In the genomic region with DNA sequence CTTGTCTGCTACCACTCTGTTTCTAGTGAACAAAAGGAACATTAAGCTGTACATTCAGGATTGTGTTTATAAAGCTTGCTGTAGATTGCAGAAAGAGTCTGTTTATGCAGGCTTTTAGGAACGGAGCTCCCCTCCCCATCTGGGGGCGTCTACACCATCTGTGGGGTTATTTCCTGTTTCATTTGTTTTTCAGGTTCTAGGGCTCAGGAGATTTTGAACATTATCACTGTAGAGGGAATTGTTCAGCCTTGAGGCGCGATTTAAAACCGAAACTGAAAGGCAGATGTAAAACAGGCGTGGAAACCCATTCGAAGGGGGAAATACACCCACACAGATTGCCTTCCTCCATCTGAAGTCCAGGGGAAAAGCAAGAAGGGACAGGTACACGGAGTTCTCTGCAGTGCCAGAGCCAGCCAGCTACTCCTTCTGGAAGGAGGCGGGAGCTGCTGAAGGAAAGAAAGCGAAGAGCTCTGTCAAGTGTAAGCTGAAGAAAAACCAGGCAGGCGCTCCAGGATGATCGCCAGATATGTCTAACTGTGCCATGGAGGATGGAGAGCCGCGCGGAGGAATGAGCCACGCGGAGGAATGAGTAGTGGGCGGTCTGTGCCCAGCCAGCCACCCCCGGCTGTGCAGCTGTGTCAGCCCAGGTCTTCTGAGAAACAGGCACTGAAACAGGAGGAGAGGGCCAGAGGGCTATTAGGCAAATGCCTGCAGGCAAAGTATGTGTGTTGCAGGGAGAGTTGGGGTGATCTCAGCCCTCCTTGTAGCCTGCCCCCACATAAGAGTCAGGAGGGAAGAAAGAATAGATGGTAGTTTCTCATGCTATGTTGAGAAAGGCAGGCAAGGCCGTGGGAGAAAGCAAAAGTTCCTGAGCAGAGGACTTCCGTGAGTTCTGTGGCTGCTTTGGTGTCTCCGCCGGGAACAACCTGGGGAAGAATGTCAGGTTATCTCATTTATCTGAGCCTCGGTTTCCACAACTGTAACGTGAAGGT, we compare ENCODE assay signal across 8 mouse cellular contexts. TPM values are rescaled to one million over a fixed set of nuclear protein-coding genes. Genes with fewer than 3 reads are reported as not detected.
DNase-seq lines count a peak whose midpoint lies in the region; ATAC-seq and TF ChIP-seq lines count a peak whose summit lies in the region.

No protein-coding gene starts in this region.

- TF ChIP-seq CTCF in bone marrow, adult 2 months (IDR thresholded peaks at IDR 0.05; ENCODE audit: control insufficient read depth, insufficient read depth, low read length): no peak
- TF ChIP-seq CTCF in liver, postnatal 0 days (IDR thresholded peaks at IDR 0.05; ENCODE audit: low read depth): no peak

- H3K27me3 ChIP-seq in forebrain, embryonic 11.5 days (ENCODE audit: control insufficient read depth, insufficient read depth, low read length): no peaks in the 10 kb centered on the region
- no peaks in the 10 kb centered on the region for H3K27me3 ChIP-seq in liver, postnatal 0 days (ENCODE audit: insufficient read depth, low read length)

- peaks cover 4% of the 10 kb centered on the region for H3K4me1 ChIP-seq in bone marrow, adult 2 months (ENCODE audit: control insufficient read depth, insufficient read depth, low read length)
- no peaks in the 10 kb centered on the region for H3K4me1 ChIP-seq in forebrain, embryonic 11.5 days (replicated peaks; ENCODE audit: control insufficient read depth, insufficient read depth, low read length)
- peaks cover 3% of the 10 kb centered on the region; the same call in 1 of the 2 replicates for H3K4me1 ChIP-seq in liver, postnatal 0 days (ENCODE audit: insufficient read depth)

- H3K4me2 ChIP-seq in forebrain, embryonic 11.5 days (ENCODE audit: low read depth, low read length, severe bottlenecking): peak overlapping the region; percentile 18; the same call in 1 of the 2 replicates
- H3K4me2 ChIP-seq in liver, postnatal 0 days (ENCODE audit: low read depth, low read length): peak overlapping the region; percentile 68

- H3K9me3 ChIP-seq in forebrain, embryonic 11.5 days (ENCODE audit: control insufficient read depth, low read length): no peaks in the 10 kb centered on the region
- no peaks in the 10 kb centered on the region for H3K9me3 ChIP-seq in liver, postnatal 0 days (ENCODE audit: low read length)

- H3K27ac ChIP-seq in bone marrow, adult 2 months (ENCODE audit: control insufficient read depth, insufficient read depth, low read depth, low read length, poor library complexity): peak overlapping the region; percentile 75
- no peak overlapping the region for H3K27ac ChIP-seq in forebrain, embryonic 11.5 days (ENCODE audit: low read depth, low read length)
- peak overlapping the region; percentile 5; the same call in 1 of the 2 replicates for H3K27ac ChIP-seq in liver, postnatal 0 days (ENCODE audit: low read depth)

- 20% methylated on average over 25 of the region's 25 CpGs for WGBS in bone marrow, adult 2 months
- whole genome bisulfite sequencing in forebrain, embryonic 11.5 days: 64% methylated on average over 25 of the region's 25 CpGs
- 35% methylated on average over 25 of the region's 25 CpGs for WGBS in liver, postnatal 0 days (ENCODE audit: insufficient replicate concordance)

- no peak for TF ChIP-seq POLR2A in bone marrow, adult 2 months (IDR thresholded peaks at IDR 0.05; ENCODE audit: borderline replicate concordance, control insufficient read depth, low read depth, low read length)

- H3K4me3 ChIP-seq in bone marrow, adult 2 months (replicated peaks; ENCODE audit: control insufficient read depth, low read depth, low read length): peak overlapping the region; percentile 90
- no peak overlapping the region for H3K4me3 ChIP-seq in forebrain, embryonic 11.5 days (ENCODE audit: low read depth, low read length)
- peak overlapping the region; percentile 52 for H3K4me3 ChIP-seq in liver, postnatal 0 days (ENCODE audit: low read depth, low read length)

- no peaks in the 10 kb centered on the region for H3K36me3 ChIP-seq in forebrain, embryonic 11.5 days (ENCODE audit: control insufficient read depth, insufficient read depth, low read length)
- H3K36me3 ChIP-seq in liver, postnatal 0 days (replicated peaks; ENCODE audit: insufficient read depth, low read length): no peaks in the 10 kb centered on the region

- no peak overlapping the region; the same call in 1 of the 2 replicates for H3K9ac ChIP-seq in forebrain, embryonic 11.5 days (ENCODE audit: low read length)
- peak overlapping the region; percentile 54 for H3K9ac ChIP-seq in liver, postnatal 0 days (replicated peaks)

- peak; percentile 31 to 64 for DNase-seq in CD8-positive naive resting alpha-beta T cell, adult 2 months (ENCODE audit: low read depth in 2 of 2, low spot score in 2 of 2)
- no peak for DNase-seq in forebrain, embryonic 11.5 days (ENCODE audit: low spot score)
- DNase-seq in heart, postnatal 10 days: peak; percentile 27 to 37
- peak; percentile 80 to 89 for DNase-seq in layer of hippocampus, adult 18-20 months (ENCODE audit: low spot score in 2 of 2)
- peak; percentile 15 for DNase-seq in liver, postnatal 0 days
- peak; percentile 40 for DNase-seq in retina, postnatal 1 day
- DNase-seq in embryo, embryonic 9.5 days (ENCODE audit: extremely low spot score): no peak

- intact Hi-C loops in heart, postnatal 10 days (cut with DNase I): no loop called here

- TF ChIP-seq EP300 in liver, postnatal 0 days (IDR thresholded peaks at IDR 0.05; ENCODE audit: low read depth): no peak

- ATAC-seq in forebrain, embryonic 11.5 days (replicated peaks; ENCODE audit: low FRiP score): no peak
- ATAC-seq in liver, postnatal 0 days: no peak

RNA-seq across cellular contexts. Expression of gene Herc1, which starts 44.8 kb away (rescaled TPM):
- polyA plus RNA-seq in bone marrow, adult 2 months (2011; ENCODE audit: insufficient read depth, insufficient read length, low replicate concordance, missing spikeins): 37.8 and 47.3 TPM in 2 replicates
- 41.7 and 44.0 TPM in 2 replicates for polyA plus RNA-seq in forebrain, embryonic 11.5 days (2014; fragmentation: Nextera tagmentation; extraction: Ambion mirVana)
- total RNA-seq in heart, postnatal 10 days (2021): 10 to 100 TPM; 48.3 to 50.4 TPM
- total RNA-seq in layer of hippocampus, adult 18-20 months (2021): 100 to 1,000 TPM; 100 to 109 TPM
- 11.9 and 13.9 TPM in 2 replicates for polyA plus RNA-seq in liver, postnatal 0 days (2015; fragmentation: Nextera tagmentation; extraction: Ambion mirVana)

Comparison
In these comparisons a context has a peak if more than half of its experiments do, and no peak if none do; other contexts are left out.
1. DNase-seq: peak in CD8-positive naive resting alpha-beta T cell, adult 2 months (2 of 2), heart, postnatal 10 days (2 of 2), layer of hippocampus, adult 18-20 months (2 of 2), liver, postnatal 0 days (single experiment) and retina, postnatal 1 day (single experiment); none in forebrain, embryonic 11.5 days (single experiment) and embryo, embryonic 9.5 days (single experiment).